Mouse (Mus musculus) embryonic fibroblast, embryonic 13.5 days (primary cell): ENCODE results near the gene Atp5d.

Experiments
- CTCF ChIP-seq: IDR thresholded peaks from 2 replicates; pipeline ENCODE4 v1.5.1; 2011; ENCODE audit warnings: mild to moderate bottlenecking, control low read depth, low read length, moderate library complexity, borderline replicate concordance; ENCODE audit not compliant: insufficient read depth
- POLR2A ChIP-seq: IDR thresholded peaks from 2 replicates; pipeline ENCODE4 v1.6.1; 2011; ENCODE audit warnings: low read depth, mild to moderate bottlenecking, control low read depth, low read length, moderate library complexity

DNA sequence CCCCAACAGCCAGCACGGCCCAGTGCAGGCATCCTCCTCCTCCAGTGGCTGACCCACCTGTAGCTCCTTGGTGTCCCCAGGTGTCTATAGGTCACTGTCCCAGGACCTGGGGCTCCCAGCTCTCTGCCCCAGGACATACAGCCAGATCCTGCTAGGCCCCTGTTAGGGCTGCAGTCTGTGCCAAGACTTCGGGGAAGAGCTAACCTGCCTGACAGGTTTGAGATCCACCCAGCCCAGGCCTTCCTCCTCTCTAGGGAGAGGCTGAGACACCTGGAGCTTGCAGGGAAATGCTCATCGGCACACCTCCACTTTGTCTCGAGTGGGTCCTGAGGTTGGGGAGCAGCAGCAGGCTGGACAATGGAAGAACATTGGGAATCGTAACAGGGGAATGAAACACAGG is 32.5 kb upstream of the Atp5d start:
- TF ChIP-seq CTCF (no peak), POLR2A (no peak)
